9 mouse cellular contexts compared by ENCODE assay signal in the genomic region with DNA sequence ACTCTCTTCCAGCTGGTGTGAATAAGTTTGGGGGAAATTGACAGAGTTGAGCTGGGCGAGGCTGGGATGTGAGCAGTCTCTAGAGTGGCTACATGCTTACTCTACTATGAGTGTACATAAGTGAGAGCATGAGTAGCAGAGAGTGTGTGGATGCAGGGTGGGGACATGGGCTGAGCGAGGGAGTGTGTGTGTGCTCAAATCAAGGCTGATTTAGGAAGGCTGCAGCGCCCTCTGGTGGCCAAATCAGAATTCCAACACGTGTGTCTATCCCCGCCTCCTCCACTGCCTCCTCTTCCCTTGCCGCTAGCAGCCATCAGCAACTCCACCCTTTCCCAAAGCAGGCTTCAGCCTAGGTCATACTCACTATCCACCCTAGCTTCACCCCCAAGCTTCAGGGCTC. TPM values are rescaled to one million over a fixed set of nuclear protein-coding genes. Genes with fewer than 3 reads are reported as not detected.
A peak's percentile ranks its signal among the peaks of the same experiment; 100 is the strongest.
DNase-seq lines count a peak whose midpoint lies in the region; ATAC-seq lines count a peak whose summit lies in the region.
"Had no signal": no experiment of that assay in that cellular context is flagged by ENCODE, and none has a peak within 500 bp of the region (broad histone marks: within the 10 kb centered on the region; RNA-seq: fewer than 3 reads in every experiment).

No protein-coding gene starts in this region.

- no peak overlapping the region for H3K27ac ChIP-seq in heart, embryonic 10.5 days
- H3K27ac ChIP-seq in liver, embryonic 11.5 days (ENCODE audit: low read depth, low read length) = no peak overlapping the region

- peaks cover 6% of the 10 kb centered on the region for H3K4me1 ChIP-seq in heart, embryonic 10.5 days
- no peaks in the 10 kb centered on the region; the same call in 1 of the 2 replicates for H3K4me1 ChIP-seq in liver, embryonic 11.5 days (replicated peaks; ENCODE audit: control insufficient read depth, insufficient read depth, low read length)

- whole genome bisulfite sequencing in heart, embryonic 10.5 days = 11% methylated on average over 6 of the region's 6 CpGs
- WGBS in liver, embryonic 11.5 days = 13% methylated on average over 6 of the region's 6 CpGs

- peak; percentile 63 for DNase-seq in 3134 (ENCODE audit: extremely low read depth, insufficient read length, low spot score)
- DNase-seq in ZHBTc4 (ENCODE audit: low read depth, low spot score) = peak; percentile 97
- peak; percentile 94 for DNase-seq in embryo, embryonic 10.5 days (ENCODE audit: low spot score)
- DNase-seq in heart, embryonic 10.5 days (ENCODE audit: low spot score) = peak; percentile 88
- peak; percentile 88 for DNase-seq in kidney, postnatal 10 days
- peak; percentile 76 for DNase-seq in liver, embryonic 11.5 days (ENCODE audit: low spot score)
- peak; percentile 88 for DNase-seq in neural tube, embryonic 10.5 days (ENCODE audit: extremely low spot score, low spot score)
- peak; percentile 73 for DNase-seq in telencephalon, adult 2 months (ENCODE audit: low read depth, low spot score)

- no peaks in the 10 kb centered on the region for H3K9me3 ChIP-seq in heart, embryonic 10.5 days
- H3K9me3 ChIP-seq in liver, embryonic 11.5 days (ENCODE audit: control insufficient read depth, low read length) = no peaks in the 10 kb centered on the region

- no peak overlapping the region for H3K9ac ChIP-seq in liver, embryonic 11.5 days (ENCODE audit: low read depth, low read length)

- no peak overlapping the region for H3K4me2 ChIP-seq in liver, embryonic 11.5 days

- no peaks in the 10 kb centered on the region for H3K36me3 ChIP-seq in heart, embryonic 10.5 days
- no peaks in the 10 kb centered on the region for H3K36me3 ChIP-seq in liver, embryonic 11.5 days (ENCODE audit: control insufficient read depth, insufficient read depth, low read length)

- peaks cover 49% of the 10 kb centered on the region for H3K27me3 ChIP-seq in heart, embryonic 10.5 days (ENCODE audit: insufficient read depth, poor library complexity, severe bottlenecking)
- peaks cover 39% of the 10 kb centered on the region for H3K27me3 ChIP-seq in liver, embryonic 11.5 days (replicated peaks; ENCODE audit: control insufficient read depth, insufficient read depth, low read length)

- no peak overlapping the region for H3K4me3 ChIP-seq in heart, embryonic 10.5 days
- H3K4me3 ChIP-seq in liver, embryonic 11.5 days (ENCODE audit: low read depth, low read length) = no peak overlapping the region
- H3K4me3 ChIP-seq: erythroblast, embryonic 14.5 days had no signal

- ATAC-seq in liver, embryonic 11.5 days (replicated peaks; ENCODE audit: low FRiP score) = peak; percentile 61

RNA-seq across cellular contexts. Expression of a gene that starts 5.9 kb away (rescaled TPM):
- 0.90 and 3.2 TPM in 2 replicates for polyA plus RNA-seq in heart, embryonic 10.5 days (2016; fragmentation: Nextera tagmentation; extraction: Ambion mirVana)
- polyA plus RNA-seq in liver, embryonic 11.5 days (2014; fragmentation: Nextera tagmentation; extraction: Ambion mirVana) = 0.14 and 0.26 TPM in 2 replicates
- polyA plus RNA-seq: erythroblast, embryonic 14.5 days had no signal

RNA-seq across cellular contexts. Expression of a gene that starts 10.9 kb away (rescaled TPM):
- polyA plus RNA-seq in heart, embryonic 10.5 days (2016; fragmentation: Nextera tagmentation; extraction: Ambion mirVana) = 32.7 and 48.8 TPM in 2 replicates
- polyA plus RNA-seq in liver, embryonic 11.5 days (2014; fragmentation: Nextera tagmentation; extraction: Ambion mirVana) = 4.4 and 5.5 TPM in 2 replicates
- polyA plus RNA-seq: erythroblast, embryonic 14.5 days had no signal

RNA-seq across cellular contexts. Expression of a gene that starts 29.1 kb away (rescaled TPM):
- not detected in 2 replicates for polyA plus RNA-seq in heart, embryonic 10.5 days (2016; fragmentation: Nextera tagmentation; extraction: Ambion mirVana)
- polyA plus RNA-seq in liver, embryonic 11.5 days (2014; fragmentation: Nextera tagmentation; extraction: Ambion mirVana) = not detected in 2 replicates
- polyA plus RNA-seq: erythroblast, embryonic 14.5 days had no signal

RNA-seq across cellular contexts. Expression of a gene that starts 33.2 kb away (rescaled TPM):
- 0.58 and 1.8 TPM in 2 replicates for polyA plus RNA-seq in heart, embryonic 10.5 days (2016; fragmentation: Nextera tagmentation; extraction: Ambion mirVana)
- polyA plus RNA-seq in liver, embryonic 11.5 days (2014; fragmentation: Nextera tagmentation; extraction: Ambion mirVana) = 0.22 and 0.40 TPM in 2 replicates
- polyA plus RNA-seq: erythroblast, embryonic 14.5 days had no signal
